ENCODE assay signal across 18 mouse cellular contexts in genomic region chr3:49096118-49096517, GRCm38 (mm10).
DNase-seq lines count a peak whose midpoint lies in the region; ATAC-seq and TF ChIP-seq lines count a peak whose summit lies in the region.
"Had no signal": no experiment of that assay in that cellular context is flagged by ENCODE, and none has a peak within 500 bp of the region (broad histone marks: within the 10 kb centered on the region; RNA-seq: fewer than 3 reads in every experiment).

No protein-coding gene starts in this region.

- no peaks in the 10 kb centered on the region for H3K36me3 ChIP-seq in forebrain, embryonic 10.5 days (replicated peaks)
- no peaks in the 10 kb centered on the region for H3K36me3 ChIP-seq in forebrain, embryonic 12.5 days (replicated peaks)
- no peaks in the 10 kb centered on the region for H3K36me3 ChIP-seq in midbrain, embryonic 11.5 days (ENCODE audit: control insufficient read depth, insufficient read depth, low read length)
- H3K36me3 ChIP-seq in midbrain, embryonic 15.5 days (replicated peaks) = no peaks in the 10 kb centered on the region
- no peaks in the 10 kb centered on the region for H3K36me3 ChIP-seq in midbrain, embryonic 12.5 days
- H3K36me3 ChIP-seq in kidney, adult 2 months (ENCODE audit: control insufficient read depth, insufficient read depth, low read length) = no peaks in the 10 kb centered on the region
- H3K36me3 ChIP-seq: embryonic facial prominence, embryonic 12.5 days; forebrain, embryonic 15.5 days; heart, embryonic 13.5 days; hindbrain, embryonic 15.5 days had no signal

- H3K4me3 ChIP-seq in forebrain, embryonic 10.5 days = no peak overlapping the region
- H3K4me3 ChIP-seq in forebrain, embryonic 12.5 days (replicated peaks) = no peak overlapping the region
- H3K4me3 ChIP-seq in midbrain, embryonic 11.5 days (ENCODE audit: low read depth, low read length) = no peak overlapping the region
- no peak overlapping the region for H3K4me3 ChIP-seq in midbrain, embryonic 15.5 days
- H3K4me3 ChIP-seq in midbrain, embryonic 12.5 days = no peak overlapping the region
- H3K4me3 ChIP-seq in kidney, adult 2 months (ENCODE audit: insufficient read depth, low read depth, low read length) = no peak overlapping the region
- H3K4me3 ChIP-seq: embryonic facial prominence, embryonic 12.5 days; forebrain, embryonic 15.5 days; gastrocnemius, adult 2 months; heart, embryonic 13.5 days; hindbrain, embryonic 15.5 days had no signal

- TF ChIP-seq POLR2A in kidney, adult 2 months (IDR thresholded peaks at IDR 0.05; ENCODE audit: low read depth, low read length) = no peak

- no peak overlapping the region for H3K27ac ChIP-seq in forebrain, embryonic 10.5 days
- no peak overlapping the region for H3K27ac ChIP-seq in forebrain, embryonic 12.5 days
- H3K27ac ChIP-seq in midbrain, embryonic 11.5 days (ENCODE audit: low read depth, low read length) = no peak overlapping the region
- H3K27ac ChIP-seq in midbrain, embryonic 15.5 days = no peak overlapping the region
- no peak overlapping the region for H3K27ac ChIP-seq in midbrain, embryonic 12.5 days (replicated peaks)
- H3K27ac ChIP-seq in kidney, adult 2 months (ENCODE audit: insufficient read depth, low read depth, low read length) = no peak overlapping the region
- H3K27ac ChIP-seq: embryonic facial prominence, embryonic 12.5 days; forebrain, embryonic 15.5 days; gastrocnemius, adult 2 months; heart, embryonic 13.5 days; hindbrain, embryonic 15.5 days had no signal

- no peak for TF ChIP-seq CTCF in kidney, adult 2 months (conservative IDR thresholded peaks at IDR 0.05; ENCODE audit: insufficient read depth, insufficient read length, low read depth, low read length)

- H3K4me2 ChIP-seq in forebrain, embryonic 12.5 days = no peak overlapping the region
- no peak overlapping the region for H3K4me2 ChIP-seq in midbrain, embryonic 11.5 days
- H3K4me2 ChIP-seq in midbrain, embryonic 15.5 days = no peak overlapping the region
- H3K4me2 ChIP-seq in midbrain, embryonic 12.5 days (replicated peaks) = no peak overlapping the region
- H3K4me2 ChIP-seq: embryonic facial prominence, embryonic 12.5 days; forebrain, embryonic 15.5 days; heart, embryonic 13.5 days; hindbrain, embryonic 15.5 days had no signal

- no peak for ATAC-seq in forebrain, embryonic 12.5 days (ENCODE audit: low FRiP score)
- ATAC-seq in midbrain, embryonic 11.5 days (ENCODE audit: low FRiP score) = peak; percentile 58; the same call in 1 of the 2 replicates
- no peak for ATAC-seq in midbrain, embryonic 15.5 days (replicated peaks)
- ATAC-seq in midbrain, embryonic 12.5 days (ENCODE audit: low FRiP score, low read depth) = peak; percentile 45; the same call in 1 of the 2 replicates
- no peak for ATAC-seq in megakaryocyte-erythroid progenitor cell, adult 5-6 weeks (replicated peaks; ENCODE audit: low FRiP score, low TSS enrichment, poor library complexity, severe bottlenecking)
- ATAC-seq: forebrain, embryonic 15.5 days had no signal

- peak; percentile 17 for DNase-seq in forebrain, embryonic 10.5 days (ENCODE audit: extremely low spot score, low spot score)
- peak; percentile 87 for DNase-seq in midbrain, embryonic 11.5 days (ENCODE audit: low spot score, missing footprints)
- DNase-seq in kidney, adult 2 months = no peak
- DNase-seq: adrenal gland, postnatal 10 days; cerebellum, adult 11-12 months; cerebellum, adult 9-10 months; cerebellum, postnatal 25 days; gastrocnemius, adult 2 months; gastrocnemius, postnatal 25 days; heart, postnatal 36 days had no signal

- 64% methylated on average over 4 of the region's 4 CpGs for WGBS in forebrain, embryonic 10.5 days
- 40% methylated on average over 4 of the region's 4 CpGs for WGBS in forebrain, embryonic 12.5 days
- WGBS in midbrain, embryonic 11.5 days = 35% methylated on average over 4 of the region's 4 CpGs
- WGBS in midbrain, embryonic 15.5 days = 23% methylated on average over 4 of the region's 4 CpGs
- WGBS in midbrain, embryonic 12.5 days = 34% methylated on average over 4 of the region's 4 CpGs
- 78% methylated on average over 4 of the region's 4 CpGs for WGBS in kidney, adult 2 months

- no peak overlapping the region for H3K9ac ChIP-seq in forebrain, embryonic 12.5 days
- no peak overlapping the region for H3K9ac ChIP-seq in midbrain, embryonic 11.5 days (ENCODE audit: low read length)
- H3K9ac ChIP-seq in midbrain, embryonic 15.5 days = no peak overlapping the region
- no peak overlapping the region for H3K9ac ChIP-seq in midbrain, embryonic 12.5 days (replicated peaks)
- H3K9ac ChIP-seq: embryonic facial prominence, embryonic 12.5 days; forebrain, embryonic 15.5 days; heart, embryonic 13.5 days; hindbrain, embryonic 15.5 days had no signal

- no peaks in the 10 kb centered on the region for H3K9me3 ChIP-seq in forebrain, embryonic 10.5 days
- H3K9me3 ChIP-seq in forebrain, embryonic 12.5 days = no peaks in the 10 kb centered on the region
- H3K9me3 ChIP-seq in midbrain, embryonic 11.5 days (ENCODE audit: control insufficient read depth, low read length) = no peaks in the 10 kb centered on the region
- no peaks in the 10 kb centered on the region for H3K9me3 ChIP-seq in midbrain, embryonic 15.5 days
- H3K9me3 ChIP-seq in midbrain, embryonic 12.5 days = no peaks in the 10 kb centered on the region
- H3K9me3 ChIP-seq: embryonic facial prominence, embryonic 12.5 days; forebrain, embryonic 15.5 days; heart, embryonic 13.5 days; hindbrain, embryonic 15.5 days had no signal

- no peaks in the 10 kb centered on the region for H3K4me1 ChIP-seq in forebrain, embryonic 10.5 days
- no peaks in the 10 kb centered on the region for H3K4me1 ChIP-seq in forebrain, embryonic 12.5 days
- H3K4me1 ChIP-seq in midbrain, embryonic 11.5 days (ENCODE audit: control insufficient read depth, insufficient read depth, low read length) = no peaks in the 10 kb centered on the region; the same call in 1 of the 2 replicates
- no peaks in the 10 kb centered on the region for H3K4me1 ChIP-seq in midbrain, embryonic 15.5 days
- no peaks in the 10 kb centered on the region for H3K4me1 ChIP-seq in midbrain, embryonic 12.5 days
- H3K4me1 ChIP-seq in kidney, adult 2 months (ENCODE audit: control insufficient read depth, insufficient read depth, low read length) = no peaks in the 10 kb centered on the region
- H3K4me1 ChIP-seq: embryonic facial prominence, embryonic 12.5 days; forebrain, embryonic 15.5 days; heart, embryonic 13.5 days; hindbrain, embryonic 15.5 days had no signal

- peaks cover 8% of the 10 kb centered on the region for H3K27me3 ChIP-seq in forebrain, embryonic 10.5 days (ENCODE audit: poor library complexity, severe bottlenecking)
- no peaks in the 10 kb centered on the region for H3K27me3 ChIP-seq in forebrain, embryonic 12.5 days
- peaks cover 11% of the 10 kb centered on the region; the same call in 1 of the 2 replicates for H3K27me3 ChIP-seq in midbrain, embryonic 11.5 days (ENCODE audit: control insufficient read depth, insufficient read depth, low read length)
- no peaks in the 10 kb centered on the region for H3K27me3 ChIP-seq in midbrain, embryonic 15.5 days (replicated peaks)
- H3K27me3 ChIP-seq in midbrain, embryonic 12.5 days = peaks cover 29% of the 10 kb centered on the region
- H3K27me3 ChIP-seq in kidney, adult 2 months (replicated peaks; ENCODE audit: control insufficient read depth, insufficient read depth, low read length) = no peaks in the 10 kb centered on the region
- H3K27me3 ChIP-seq: embryonic facial prominence, embryonic 12.5 days; forebrain, embryonic 15.5 days; heart, embryonic 13.5 days; hindbrain, embryonic 15.5 days had no signal

Comparison
In these comparisons a context has a peak if more than half of its experiments do, and no peak if none do; other contexts are left out.
1. ATAC-seq: peak in midbrain, embryonic 11.5 days (single experiment) and midbrain, embryonic 12.5 days (single experiment); none in forebrain, embryonic 12.5 days (single experiment), midbrain, embryonic 15.5 days (single experiment) and megakaryocyte-erythroid progenitor cell, adult 5-6 weeks (single experiment).